Mouse (Mus musculus): ENCODE measurements at regions not wholly inside any gene's neighbourhood (a gene's known extent, or its start where the extent isn't known, plus 50 kb on each side); places are given as distances from the start of the nearest gene placed in this dataset.

DNA sequence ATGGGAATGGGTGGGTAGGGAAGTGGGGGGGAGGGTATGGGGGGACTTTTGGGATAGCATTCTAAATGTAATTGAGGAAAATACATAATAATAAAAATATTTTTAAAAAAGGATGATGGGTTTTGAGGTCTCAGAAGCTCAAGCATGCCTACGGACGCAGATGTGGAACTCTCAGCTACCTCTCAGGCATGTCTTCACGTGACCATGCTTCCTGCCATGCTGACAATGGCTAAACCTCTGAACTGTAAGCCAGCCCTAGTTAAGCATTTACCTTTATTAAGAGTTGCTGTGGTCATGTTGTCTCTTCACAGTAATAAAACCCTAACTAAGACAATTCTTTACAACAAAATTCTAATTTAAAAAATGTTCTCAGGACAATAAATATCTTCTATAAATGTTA lies 80.0 kb downstream of the Tex36 start:
- DNase-seq (ENCODE audit: low read depth), result no peak

DNA sequence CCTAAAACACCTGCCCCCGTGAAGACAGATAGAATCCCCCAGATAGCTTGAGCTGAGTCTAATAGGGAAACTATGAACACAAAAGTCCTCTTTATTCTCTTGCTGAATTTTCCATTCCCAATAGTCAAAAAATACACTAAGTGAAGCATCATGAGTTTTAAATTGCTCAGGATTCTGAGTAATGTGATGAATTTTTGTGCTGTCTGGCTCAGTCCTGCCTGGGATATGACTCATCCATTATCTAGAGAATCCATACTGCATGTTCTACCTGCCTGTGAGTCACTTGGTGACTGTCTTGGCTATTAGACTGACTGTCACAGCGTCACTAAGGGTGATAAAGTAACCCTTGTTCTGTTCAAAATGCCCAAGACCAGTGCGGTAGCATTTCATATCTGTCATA lies 83.0 kb downstream of the Tex36 start:
- DNase-seq (ENCODE audit: low read depth), result no peak

DNA sequence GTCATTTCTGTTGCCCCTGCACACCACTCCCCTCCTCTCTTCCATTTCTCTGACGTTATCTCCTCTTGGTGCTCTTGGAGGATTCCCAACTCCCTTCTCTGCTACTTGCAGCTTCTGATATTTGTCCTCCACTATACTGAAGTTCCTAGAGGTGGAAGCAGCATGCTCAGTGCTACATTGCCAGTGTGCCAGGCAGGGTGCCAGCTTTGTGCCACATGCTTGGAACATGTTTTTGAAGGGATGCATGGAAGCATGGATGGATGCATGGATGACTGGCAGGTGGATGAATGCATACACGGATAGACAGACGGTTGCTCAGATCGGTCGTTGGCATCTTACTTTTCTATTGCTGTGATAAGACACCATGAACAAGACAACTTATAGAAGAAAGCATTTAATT lies 84.4 kb downstream of the Tex36 start:
- DNase-seq (ENCODE audit: low read depth), result no peak

GRCm38 (mm10) chr7:133510926-133511325 lies 91.0 kb downstream of the Tex36 start:
- DNase-seq (ENCODE audit: low read depth), result no peak

DNA sequence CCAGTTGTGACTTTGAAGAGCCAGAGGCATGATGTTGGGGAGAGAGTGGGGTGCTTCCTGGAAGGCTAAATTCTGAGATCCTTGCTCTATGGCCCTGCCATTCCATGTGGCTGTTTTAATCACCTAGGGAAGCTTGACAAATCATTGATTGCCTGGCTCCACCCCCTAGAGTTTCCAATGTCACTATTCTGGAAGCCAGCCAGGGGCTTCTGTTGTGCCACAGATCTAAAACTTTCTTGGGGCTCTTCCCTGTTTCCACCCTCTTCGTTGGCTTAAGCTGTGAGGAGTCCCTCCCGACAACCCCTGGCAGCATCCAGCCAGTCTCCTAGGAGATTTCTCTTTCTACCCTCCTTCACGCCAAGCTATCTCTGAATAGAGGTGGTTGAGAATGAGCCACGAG lies 92.5 kb downstream of the Tex36 start:
- DNase-seq (ENCODE audit: low read depth), result no peak

DNA sequence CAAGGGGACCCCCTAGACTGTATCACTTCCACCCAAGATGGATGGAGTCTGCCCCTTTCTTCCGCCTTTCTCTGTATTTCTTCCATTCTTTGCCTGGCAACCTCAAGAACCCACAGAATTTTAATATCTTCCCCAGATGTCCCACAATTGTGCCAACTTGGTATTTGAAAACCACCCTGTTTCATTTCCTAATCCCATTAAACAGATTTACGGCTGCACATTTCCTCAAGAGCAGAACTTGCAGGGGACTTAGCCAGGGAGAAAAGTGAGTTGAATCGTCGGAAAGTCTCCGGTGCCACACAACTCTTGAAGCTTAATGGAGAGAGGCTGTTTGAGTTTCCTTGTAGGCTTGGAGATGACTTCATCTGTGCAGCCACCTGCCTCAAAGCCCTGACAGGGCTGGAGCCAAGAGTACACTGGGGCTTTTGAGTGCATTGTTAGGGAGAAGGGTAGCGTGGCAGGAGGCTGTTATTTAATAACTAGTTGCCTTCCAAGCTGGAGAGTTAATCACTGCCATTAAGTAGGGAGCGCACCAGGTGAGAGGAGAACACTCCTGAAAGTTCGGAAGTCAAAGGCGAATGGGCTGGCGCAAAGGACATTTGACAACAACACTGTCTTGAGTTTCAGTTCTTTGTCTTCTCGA lies 93.5 kb downstream of the Tex36 start:
- DNase-seq (ENCODE audit: low read depth), result no peak

- DNase-seq (ENCODE audit: low read depth), result no peak
These were observed 96.3 kb downstream of the Tex36 start for GRCm38 (mm10) chr7:133505628-133506027.

GRCm38 (mm10) chr7:133503946-133504345 lies 98.0 kb downstream of the Tex36 start:
- DNase-seq (ENCODE audit: low read depth), result no peak

GRCm38 (mm10) chr7:133502731-133503130 lies 99.2 kb downstream of the Tex36 start:
- DNase-seq (ENCODE audit: low read depth), result no peak

- DNase-seq (ENCODE audit: low read depth), result no peak
These were observed 104.4 kb downstream of the Tex36 start for GRCm38 (mm10) chr7:133497551-133497950.

- DNase-seq (ENCODE audit: low read depth), result no peak
These were observed 106.9 kb downstream of the Tex36 start for GRCm38 (mm10) chr7:133494982-133495550.

DNA sequence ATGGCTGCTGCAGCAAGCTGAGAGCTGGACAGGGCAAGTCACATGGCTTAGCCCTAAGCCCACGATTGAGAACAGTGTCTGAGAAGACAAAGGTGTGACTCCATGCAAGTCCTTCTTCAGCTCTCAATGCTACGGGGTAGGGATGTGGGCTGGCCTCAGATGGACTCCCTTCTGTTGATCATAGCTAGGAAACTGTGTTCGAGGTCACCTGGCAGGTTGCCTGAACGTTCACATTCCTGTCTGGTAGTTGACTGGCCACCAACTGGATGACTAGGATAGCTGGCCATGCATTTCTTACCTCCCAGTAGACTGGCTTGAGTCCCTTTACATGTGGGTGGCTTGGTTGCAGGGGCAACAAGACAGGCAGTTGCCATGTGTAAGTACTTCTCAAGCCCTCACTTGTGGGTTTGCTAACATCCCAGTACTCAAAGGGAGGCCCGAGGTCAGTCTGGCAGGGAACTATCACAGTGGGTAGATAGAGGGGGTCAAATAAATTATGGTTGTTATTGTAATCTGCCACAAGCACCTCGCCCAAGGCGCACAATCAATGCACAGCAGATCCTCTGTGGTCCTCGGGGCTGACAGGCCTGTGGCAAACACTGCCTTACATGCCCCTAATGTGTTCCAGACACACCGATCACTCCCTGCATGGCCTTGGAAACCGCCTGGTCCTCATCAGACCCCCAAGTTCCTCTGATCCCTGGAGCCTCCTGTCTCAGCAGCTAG lies 107.5 kb downstream of the Tex36 start:
- DNase-seq (ENCODE audit: low read depth), result no peak

DNA sequence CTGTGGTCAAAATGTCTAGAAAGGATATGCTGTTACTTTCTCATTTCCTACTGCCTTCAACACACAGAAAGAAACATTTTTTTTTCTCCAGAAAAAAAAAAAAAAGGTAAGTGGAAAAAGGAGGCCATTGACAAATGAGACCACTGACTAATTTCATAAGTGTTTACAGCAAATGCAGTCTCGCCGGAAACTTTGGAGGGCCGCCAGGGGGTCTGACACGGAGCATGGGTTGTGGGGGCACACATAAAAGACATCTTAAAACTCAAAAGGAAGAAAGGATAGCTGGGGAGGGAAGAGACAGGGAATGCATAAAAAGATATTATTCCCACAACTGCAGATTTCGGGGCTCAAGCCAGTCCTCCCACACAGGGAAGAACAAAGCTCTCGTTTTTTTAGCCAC lies 109.3 kb downstream of the Tex36 start:
- DNase-seq (ENCODE audit: low read depth), result no peak

DNA sequence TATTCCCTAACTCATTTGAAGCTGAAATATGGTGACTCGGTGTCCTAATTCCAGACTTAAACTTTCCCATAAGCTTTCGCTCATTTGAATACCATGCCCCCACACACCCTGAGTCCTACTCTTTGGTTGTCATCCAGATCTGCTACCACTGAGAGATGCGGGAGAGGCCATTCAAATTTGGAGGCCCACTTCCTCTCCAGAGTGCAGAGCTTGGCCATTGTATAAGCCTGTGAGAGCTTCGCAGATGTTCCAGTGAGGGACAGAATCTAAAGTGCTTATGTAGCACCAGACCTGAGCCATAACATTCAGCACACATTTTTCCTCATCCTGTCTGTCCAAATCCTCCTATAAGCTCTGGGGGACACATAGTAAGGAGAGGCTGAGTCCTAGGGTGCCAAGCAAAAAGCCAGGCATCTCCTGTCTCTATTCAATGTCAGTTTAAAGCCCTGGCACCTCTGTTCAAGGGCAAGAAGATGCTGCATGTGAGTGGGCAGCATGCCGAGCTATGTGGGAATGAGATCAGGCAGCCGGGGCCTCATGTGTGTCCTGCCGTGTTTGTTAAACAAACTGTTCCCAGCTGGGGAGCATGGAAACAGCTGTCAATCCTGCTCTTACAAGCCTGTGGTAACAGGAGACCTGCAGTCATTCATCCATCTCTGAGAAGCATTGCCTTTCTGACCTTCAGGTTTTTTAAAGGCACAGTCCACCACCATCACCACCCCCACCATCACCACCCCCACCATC lies 113.9 kb downstream of the Tex36 start:
- DNase-seq (ENCODE audit: low read depth), result no peak

GRCm38 (mm10) chr7:133484430-133484841 lies 117.5 kb downstream of the Tex36 start:
- no peak for DNase-seq (ENCODE audit: low read depth)

DNA sequence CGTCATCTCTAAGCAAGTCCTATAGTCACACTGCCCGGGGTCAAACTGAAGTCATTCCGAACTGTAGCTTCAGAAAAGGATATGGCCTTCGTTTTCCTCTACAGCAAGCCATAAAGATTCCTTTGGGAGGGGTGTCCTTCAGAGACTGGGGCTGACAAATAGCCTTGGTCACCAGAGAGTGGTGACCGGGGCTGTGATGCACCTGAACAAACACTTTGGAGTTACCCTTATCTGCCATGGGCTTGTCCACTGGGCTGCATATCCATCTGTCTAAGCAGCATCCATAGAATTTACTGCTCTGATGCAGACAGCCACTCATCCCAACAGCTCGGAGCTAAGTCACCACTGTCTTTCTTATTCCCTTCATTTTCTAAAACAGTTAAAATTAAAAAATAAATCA lies 120.4 kb downstream of the Tex36 start:
- DNase-seq (ENCODE audit: low read depth), result no peak

- no peak for DNase-seq (ENCODE audit: low read depth)
These were observed 122.3 kb downstream of the Tex36 start for GRCm38 (mm10) chr7:133479679-133480078.

- DNase-seq (ENCODE audit: low read depth), result peak; percentile 15
These were observed 124.0 kb downstream of the Tex36 start for GRCm38 (mm10) chr7:133477933-133478332.

DNA sequence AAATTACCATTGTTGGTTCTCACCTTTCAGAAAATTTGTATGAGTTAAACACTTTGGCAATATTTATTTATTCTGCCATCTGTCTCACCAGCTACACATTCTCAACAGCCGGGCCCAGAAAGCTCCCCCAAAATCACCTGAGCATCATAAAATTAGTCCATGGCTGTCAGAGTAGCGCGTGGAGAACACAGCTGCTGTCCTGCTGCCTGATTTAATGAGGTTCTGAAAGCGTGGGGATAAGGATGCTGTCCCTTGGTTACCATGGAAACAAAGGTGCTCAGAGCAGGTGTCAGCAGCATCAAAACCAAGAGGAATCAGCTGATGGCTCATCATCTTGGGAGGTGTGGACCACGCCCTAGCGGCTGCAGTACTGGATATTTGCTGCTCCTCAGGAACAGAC lies 124.7 kb downstream of the Tex36 start:
- DNase-seq (ENCODE audit: low read depth), result no peak

- DNase-seq (ENCODE audit: low read depth), result no peak
These were observed 130.3 kb downstream of the Tex36 start for GRCm38 (mm10) chr7:133471706-133472105.

GRCm38 (mm10) chr7:133470620-133470958 lies 131.4 kb downstream of the Tex36 start:
- DNase-seq (ENCODE audit: low read depth), result no peak

DNA sequence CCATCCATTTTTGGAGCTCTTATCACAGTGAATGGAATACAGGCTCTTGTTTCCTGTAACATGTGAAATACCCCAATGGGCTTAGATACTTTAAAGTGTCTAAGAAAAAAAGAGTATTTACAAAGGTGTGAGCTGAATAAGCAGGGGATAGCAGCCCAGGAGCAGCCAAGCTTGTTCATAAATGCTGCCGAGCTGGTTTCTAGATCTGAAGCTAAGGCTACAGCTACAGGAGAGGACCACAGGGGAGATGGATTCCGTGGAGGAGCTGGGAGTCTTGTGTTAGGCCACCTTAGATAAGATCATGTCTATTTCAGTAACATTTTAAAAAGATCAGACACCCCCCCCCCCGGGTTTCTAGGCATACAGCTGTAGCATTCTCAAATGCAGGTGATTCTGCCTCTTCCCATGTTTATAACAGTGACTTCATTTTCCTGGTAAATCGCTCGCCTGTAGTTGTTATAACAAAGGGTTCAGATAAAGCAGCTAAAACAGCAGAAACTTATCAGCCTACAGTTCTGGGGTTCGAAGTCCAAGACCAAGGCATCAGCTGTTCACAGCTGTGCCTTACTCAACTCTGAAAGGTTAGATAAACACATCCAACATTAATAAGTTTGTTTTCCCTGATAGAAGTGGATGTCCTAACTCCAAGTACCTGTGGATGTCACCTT lies 131.9 kb downstream of the Tex36 start:
- DNase-seq (ENCODE audit: low read depth), result no peak
